Mouse (Mus musculus): ENCODE data around the gene Nyap1.

- TF ChIP-seq CTCF (IDR thresholded peaks at IDR 0.05; ENCODE audit: low read depth): no peak
- TF ChIP-seq EP300 (optimal IDR thresholded peaks at IDR 0.05): no peak
These were observed 46.6 kb downstream of the Nyap1 start for GRCm38 (mm10) chr5:137694796-137695195.

Data from stomach, postnatal 0 days (tissue).